Mouse (Mus musculus): ENCODE measurements around the gene Ryr2. TPM values are rescaled to one million over a fixed set of nuclear protein-coding genes. Genes with fewer than 3 reads are reported as not detected.

Ryr2 gene
- polyA plus RNA-seq, 2 experiments = 0.16 to 0.19 TPM

GRCm38 (mm10) chr13:12133549-12133948 is 26.8 kb upstream of the Ryr2 start:
- H3K4me1 ChIP-seq (replicated peaks; ENCODE audit: control insufficient read depth in 2 of 2, insufficient read depth in 2 of 2, low read length in 1 of 2) = peaks cover 26 to 44% of the 10 kb centered on the region in 2 experiments
- H3K9ac ChIP-seq (replicated peaks) = no peak overlapping the region
- H3K4me3 ChIP-seq (ENCODE audit: insufficient read depth in 1 of 2, low read depth in 2 of 2, low read length in 2 of 2) = no peak overlapping the region
- peak in 1 of 3 experiments; percentile 17 for DNase-seq (ENCODE audit: low read depth in 3 of 3, low spot score in 3 of 3)
- H3K9me3 ChIP-seq (ENCODE audit: control insufficient read depth, low read length) = no peaks in the 10 kb centered on the region
- no peaks in the 10 kb centered on the region for H3K36me3 ChIP-seq (replicated peaks; ENCODE audit: control insufficient read depth, insufficient read depth, low read depth)
- peak; percentile 18; the same call in 1 of the 2 replicates for ATAC-seq (ENCODE audit: insufficient read depth)
- H3K27me3 ChIP-seq (ENCODE audit: control insufficient read depth, insufficient read depth, low read length) = no peaks in the 10 kb centered on the region
- TF ChIP-seq EP300 (IDR thresholded peaks at IDR 0.05; ENCODE audit: low read depth) (no peak), CTCF (IDR thresholded peaks at IDR 0.05; ENCODE audit: low read depth) (no peak)
- H3K4me2 ChIP-seq (ENCODE audit: low read depth) = no peak overlapping the region
- no peak overlapping the region for H3K27ac ChIP-seq
- WGBS (ENCODE audit: insufficient replicate concordance) = 60% methylated on average over 7 of the region's 7 CpGs

GRCm38 (mm10) chr13:12132160-12132710 is 25.5 kb upstream of the Ryr2 start:
- Histone ChIP-seq H3K4me3 (ENCODE audit: insufficient read depth in 1 of 2, low read depth in 2 of 2, low read length in 2 of 2) (no peak overlapping the region), H3K27ac (peak overlapping the region; percentile 73), H3K27me3 (ENCODE audit: control insufficient read depth, insufficient read depth, low read length) (no peaks in the 10 kb centered on the region), H3K9me3 (ENCODE audit: control insufficient read depth, low read length) (no peaks in the 10 kb centered on the region), H3K9ac (replicated peaks) (peak overlapping the region; percentile 37; the same call in 1 of the 2 replicates), H3K36me3 (replicated peaks; ENCODE audit: control insufficient read depth, insufficient read depth, low read depth) (no peaks in the 10 kb centered on the region), H3K4me1 (replicated peaks; ENCODE audit: control insufficient read depth in 2 of 2, insufficient read depth in 2 of 2, low read length in 1 of 2) (peaks cover 26 to 44% of the 10 kb centered on the region in 2 experiments), H3K4me2 (ENCODE audit: low read depth) (peak overlapping the region; percentile 53)
- WGBS (ENCODE audit: insufficient replicate concordance) = 17% methylated on average over 3 of the region's 3 CpGs
- ATAC-seq (ENCODE audit: insufficient read depth) = peak; percentile 97
- TF ChIP-seq CTCF (IDR thresholded peaks at IDR 0.05; ENCODE audit: low read depth) (no peak), EP300 (IDR thresholded peaks at IDR 0.05; ENCODE audit: low read depth) (peak; percentile 85)
- peak; percentile 66 to 75 (median 71) for DNase-seq (ENCODE audit: low read depth in 3 of 3, low spot score in 3 of 3)

- no peaks in the 10 kb centered on the region for H3K9me3 ChIP-seq (ENCODE audit: control insufficient read depth, low read length)
- H3K4me1 ChIP-seq (replicated peaks; ENCODE audit: control insufficient read depth in 2 of 2, insufficient read depth in 2 of 2, low read length in 1 of 2) = peaks cover 26 to 44% of the 10 kb centered on the region in 2 experiments
- H3K36me3 ChIP-seq (replicated peaks; ENCODE audit: control insufficient read depth, insufficient read depth, low read depth) = no peaks in the 10 kb centered on the region
- TF ChIP-seq CTCF (IDR thresholded peaks at IDR 0.05; ENCODE audit: low read depth) = no peak
- H3K9ac ChIP-seq (replicated peaks) = no peak overlapping the region
- H3K4me2 ChIP-seq (ENCODE audit: low read depth) = no peak overlapping the region
- no peak overlapping the region for H3K4me3 ChIP-seq (ENCODE audit: insufficient read depth in 1 of 2, low read depth in 2 of 2, low read length in 2 of 2)
- 60% methylated on average over 1 of the region's 1 CpGs for WGBS (ENCODE audit: insufficient replicate concordance)
- no peaks in the 10 kb centered on the region for H3K27me3 ChIP-seq (ENCODE audit: control insufficient read depth, insufficient read depth, low read length)
- DNase-seq (ENCODE audit: low read depth in 3 of 3, low spot score in 3 of 3) (no peak), ATAC-seq (ENCODE audit: insufficient read depth) (no peak)
- no peak overlapping the region for H3K27ac ChIP-seq
These were observed 22.4 kb upstream of the Ryr2 start for GRCm38 (mm10) chr13:12129121-12129520.

GRCm38 (mm10) chr13:12126099-12126498 is 19.4 kb upstream of the Ryr2 start:
- Histone ChIP-seq H3K9ac (replicated peaks) (no peak overlapping the region), H3K27me3 (ENCODE audit: control insufficient read depth, insufficient read depth, low read length) (no peaks in the 10 kb centered on the region; the same call in 1 of the 2 replicates), H3K36me3 (replicated peaks; ENCODE audit: control insufficient read depth, insufficient read depth, low read depth) (no peaks in the 10 kb centered on the region), H3K4me1 (replicated peaks; ENCODE audit: control insufficient read depth in 2 of 2, insufficient read depth in 2 of 2, low read length in 1 of 2) (peaks cover 4 to 15% of the 10 kb centered on the region in 2 experiments; a peak in 3 of 4 replicates), H3K4me3 (ENCODE audit: insufficient read depth in 1 of 2, low read depth in 2 of 2, low read length in 2 of 2) (no peak overlapping the region), H3K9me3 (ENCODE audit: control insufficient read depth, low read length) (no peaks in the 10 kb centered on the region), H3K4me2 (ENCODE audit: low read depth) (no peak overlapping the region), H3K27ac (no peak overlapping the region)
- no peak for DNase-seq (ENCODE audit: low read depth in 3 of 3, low spot score in 3 of 3)
- no peak for ATAC-seq (ENCODE audit: insufficient read depth)
- TF ChIP-seq CTCF (IDR thresholded peaks at IDR 0.05; ENCODE audit: low read depth) = no peak
- no peak for TF ChIP-seq EP300 (IDR thresholded peaks at IDR 0.05; ENCODE audit: low read depth)

- Histone ChIP-seq H3K27me3 (ENCODE audit: control insufficient read depth, insufficient read depth, low read length) (no peaks in the 10 kb centered on the region; the same call in 1 of the 2 replicates), H3K9me3 (ENCODE audit: control insufficient read depth, low read length) (no peaks in the 10 kb centered on the region), H3K4me1 (replicated peaks; ENCODE audit: control insufficient read depth in 2 of 2, insufficient read depth in 2 of 2, low read length in 1 of 2) (peaks cover 3 to 4% of the 10 kb centered on the region in 2 experiments; a peak in 2 of 4 replicates), H3K4me3 (ENCODE audit: insufficient read depth in 1 of 2, low read depth in 2 of 2, low read length in 2 of 2) (no peak overlapping the region), H3K27ac (no peak overlapping the region), H3K36me3 (replicated peaks; ENCODE audit: control insufficient read depth, insufficient read depth, low read depth) (no peaks in the 10 kb centered on the region), H3K9ac (replicated peaks) (no peak overlapping the region), H3K4me2 (ENCODE audit: low read depth) (no peak overlapping the region)
- WGBS (ENCODE audit: insufficient replicate concordance) = 69% methylated on average over 7 of the region's 7 CpGs
- ATAC-seq (ENCODE audit: insufficient read depth) (no peak), DNase-seq (ENCODE audit: low read depth in 3 of 3, low spot score in 3 of 3) (no peak)
- TF ChIP-seq EP300 (IDR thresholded peaks at IDR 0.05; ENCODE audit: low read depth) = no peak
- TF ChIP-seq CTCF (IDR thresholded peaks at IDR 0.05; ENCODE audit: low read depth) = no peak
These were observed 18.3 kb upstream of the Ryr2 start for GRCm38 (mm10) chr13:12124940-12125540.

Data from liver, embryonic 14.5 days (tissue).